In genomic region chr14:100211036-100211825, GRCm38 (mm10) we compare ENCODE assay signal across 8 mouse cellular contexts.
DNase-seq lines count a peak whose midpoint lies in the region; ATAC-seq and TF ChIP-seq lines count a peak whose summit lies in the region.

No protein-coding gene starts in this region.

- intact Hi-C loops in left cerebral cortex, postnatal 10 days (cut with DNase I), result loop anchor here (5.0 kb wide), 1 partner anchor 71 kb away; the partner anchor contains the start of gene Klf12

- peak; percentile 31 for DNase-seq in lung, embryonic 14.5 days
- DNase-seq in lung, adult 2 months, result no peak
- peak; percentile 8 for DNase-seq in brain, embryonic 18.5 days (ENCODE audit: low read depth, low spot score)
- peak; percentile 77 to 85 for DNase-seq in frontal cortex, postnatal 36 days (ENCODE audit: low spot score in 2 of 2)
- DNase-seq in left cerebral cortex, postnatal 10 days (ENCODE audit: extremely low spot score in 1 of 2, low spot score in 2 of 2), result peak; percentile 62 to 64
- DNase-seq in adipocyte (ENCODE audit: low spot score), result no peak

- no peak overlapping the region for H3K4me2 ChIP-seq in lung, embryonic 14.5 days

- 70% methylated on average over 11 of the region's 11 CpGs for WGBS in lung, embryonic 14.5 days
- 45% methylated on average over 11 of the region's 11 CpGs for WGBS in lung, adult 2 months
- 21% methylated on average over 11 of the region's 11 CpGs for WGBS in olfactory bulb, adult 2 months

- no peak overlapping the region for H3K27ac ChIP-seq in lung, embryonic 14.5 days (ENCODE audit: low read depth)
- H3K27ac ChIP-seq in olfactory bulb, adult 2 months (ENCODE audit: insufficient read depth, low read depth, low read length), result peak overlapping the region; percentile 77

- TF ChIP-seq POLR2A in lung, adult 2 months (IDR thresholded peaks at IDR 0.05; ENCODE audit: borderline replicate concordance, extremely low read depth, low read depth, low read length), result no peak
- no peak for TF ChIP-seq POLR2A in olfactory bulb, adult 2 months (IDR thresholded peaks at IDR 0.05; ENCODE audit: insufficient read depth, low read depth, low read length)

- H3K27me3 ChIP-seq in lung, embryonic 14.5 days (ENCODE audit: insufficient read depth, low read length), result no peaks in the 10 kb centered on the region

- no peaks in the 10 kb centered on the region for H3K4me1 ChIP-seq in lung, embryonic 14.5 days (ENCODE audit: insufficient read depth)
- peaks cover 8% of the 10 kb centered on the region for H3K4me1 ChIP-seq in lung, adult 2 months (ENCODE audit: control insufficient read depth, insufficient read depth, low read length)
- H3K4me1 ChIP-seq in olfactory bulb, adult 2 months (ENCODE audit: control insufficient read depth, insufficient read depth, low read length), result peaks cover 17% of the 10 kb centered on the region

- no peak for TF ChIP-seq CTCF in lung, embryonic 14.5 days (IDR thresholded peaks at IDR 0.05; ENCODE audit: low read depth)
- TF ChIP-seq CTCF in lung, adult 2 months (IDR thresholded peaks at IDR 0.05; ENCODE audit: insufficient read depth, low read length), result no peak
- no peak for TF ChIP-seq CTCF in olfactory bulb, adult 2 months (IDR thresholded peaks at IDR 0.05; ENCODE audit: insufficient read depth, low read depth, low read length)

- no peaks in the 10 kb centered on the region for H3K36me3 ChIP-seq in lung, embryonic 14.5 days (ENCODE audit: insufficient read depth)

- no peaks in the 10 kb centered on the region for H3K9me3 ChIP-seq in lung, embryonic 14.5 days (ENCODE audit: low read depth, low read length)

- no peak overlapping the region for H3K4me3 ChIP-seq in lung, embryonic 14.5 days (ENCODE audit: low read depth, low read length)
- no peak overlapping the region for H3K4me3 ChIP-seq in lung, adult 2 months (replicated peaks; ENCODE audit: extremely low read depth, low read depth, low read length)
- H3K4me3 ChIP-seq in olfactory bulb, adult 2 months (ENCODE audit: insufficient read depth, low read depth, low read length), result 0 out of 2 replicates have a peak overlapping the region, but pooled peaks have one; percentile 3

- no peak overlapping the region for H3K9ac ChIP-seq in lung, embryonic 14.5 days

- ATAC-seq in lung, embryonic 14.5 days (ENCODE audit: insufficient read depth), result no peak
- ATAC-seq in hematopoietic stem cell, adult 5-6 weeks (replicated peaks in 1 of 2; ENCODE audit: insufficient read depth in 1 of 2, low FRiP score in 2 of 2, low TSS enrichment in 1 of 2, low read depth in 1 of 2, poor library complexity in 2 of 2, severe bottlenecking in 2 of 2), result peak; percentile 88 to 93

Comparison
In these comparisons a context has a peak if more than half of its experiments do, and no peak if none do; other contexts are left out.
1. DNase-seq: peak in lung, embryonic 14.5 days (single experiment), brain, embryonic 18.5 days (single experiment), frontal cortex, postnatal 36 days (2 of 2) and left cerebral cortex, postnatal 10 days (2 of 2); none in lung, adult 2 months (single experiment) and adipocyte (single experiment).